Mouse (Mus musculus): ENCODE results near the gene Aurka.

DNA sequence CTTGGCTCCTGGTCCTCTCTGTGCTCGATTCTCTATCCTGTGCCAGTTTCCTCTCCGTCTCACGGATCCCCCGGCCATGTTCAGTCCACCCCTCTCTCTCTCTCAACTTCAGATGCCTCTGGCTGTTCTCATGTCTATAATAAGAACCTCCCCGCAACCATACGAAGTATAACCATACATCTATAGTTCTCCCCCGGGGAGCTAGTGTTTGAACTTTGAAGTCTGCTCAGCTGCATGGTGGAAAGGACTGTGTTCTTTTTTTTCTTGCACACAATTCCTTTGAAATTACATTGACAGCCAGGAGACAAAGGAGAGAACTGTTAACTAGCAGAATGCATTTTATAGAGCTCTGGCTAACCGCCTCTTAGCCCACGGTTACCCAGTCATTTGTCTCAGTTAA lies 15.6 kb downstream of the Aurka start:
- TF ChIP-seq CTCF (IDR thresholded peaks at IDR 0.05; ENCODE audit: low read depth, low read length) (no peak), POLR2A (IDR thresholded peaks at IDR 0.05; ENCODE audit: borderline replicate concordance, low read depth, low read length) (no peak)
